Mouse (Mus musculus) small intestine, adult 2 months (tissue): ENCODE data around the gene Lingo4.

Source experiments
- CTCF ChIP-seq: fragments of 200-500 bp; IDR thresholded peaks from 2 replicates; pipeline ENCODE4 v1.5.1; 2012; ENCODE audit warnings: low read depth, mild to moderate bottlenecking, control low read depth, inconsistent platforms, low read length, moderate library complexity, mixed read lengths; ENCODE audit not compliant: insufficient replicate concordance, insufficient read length; ENCODE audit errors: extremely low read depth
- POLR2A ChIP-seq: fragments of 200-500 bp; IDR thresholded peaks from 2 replicates; pipeline ENCODE4 v1.6.1; 2012; ENCODE audit warnings: low read depth, mild to moderate bottlenecking, control low read depth, inconsistent platforms, low read length, moderate library complexity

DNA sequence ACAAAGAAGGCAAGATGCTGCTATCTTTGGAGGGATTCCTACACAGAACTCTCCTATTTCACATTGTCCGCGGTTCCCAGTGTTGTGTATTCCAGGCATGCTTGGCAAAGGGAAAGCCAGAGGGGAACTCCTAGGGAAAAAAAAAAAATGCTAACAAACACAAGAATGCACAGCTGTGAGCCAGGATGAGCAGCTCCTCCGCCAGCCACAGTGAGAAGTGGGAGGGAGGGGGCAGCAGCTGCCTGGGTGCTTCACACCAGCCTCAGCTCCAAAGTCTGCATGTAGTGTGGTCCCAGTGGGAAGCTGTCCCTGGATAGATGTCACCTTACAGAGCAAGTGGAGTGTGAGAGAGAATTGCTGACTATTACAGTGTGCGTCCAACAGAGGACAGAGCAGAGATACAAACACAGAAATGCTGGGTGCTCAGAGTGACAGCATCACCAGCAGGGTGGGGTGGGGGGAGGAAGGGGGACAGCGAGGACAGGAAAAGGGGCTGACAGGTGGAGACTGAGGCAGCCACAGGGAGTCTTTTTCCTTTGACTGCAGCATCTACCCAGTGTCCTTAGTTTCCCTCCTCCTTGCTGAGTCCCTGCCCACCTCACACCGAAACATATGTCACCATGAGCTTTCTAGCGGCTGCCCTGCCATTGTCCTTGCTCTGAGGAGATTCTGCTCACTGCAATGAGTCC, 6.2 kb downstream of the Lingo4 start:
- TF ChIP-seq CTCF (no peak), POLR2A (no peak)
